Mouse (Mus musculus) ES-Bruce4 (cell line): ENCODE results near the gene Kitl.

Experiments
- CTCF ChIP-seq: IDR thresholded peaks from one replicate; pipeline ENCODE4 v1.8.1; 2011; ENCODE audit warnings: low read depth, low read length
- EP300 ChIP-seq: IDR thresholded peaks from 2 replicates; pipeline ENCODE4 v1.6.1; 2011; ENCODE audit warnings: low read depth, low read length; ENCODE audit not compliant: insufficient read depth
- POLR2A ChIP-seq: IDR thresholded peaks from one replicate; pipeline ENCODE4 v1.8.1; 2011; ENCODE audit warnings: low read length; ENCODE audit not compliant: insufficient read depth

GRCm38 (mm10) chr10:100055082-100055481 lies 39.7 kb downstream of the Kitl start:
- TF ChIP-seq CTCF (no peak), EP300 (no peak), POLR2A (no peak)
